Mouse (Mus musculus) heart, embryonic 15.5 days (tissue): Measurements from ENCODE around the gene Dpp6. TPM values are rescaled to one million over a fixed set of nuclear protein-coding genes. Genes with fewer than 3 reads are reported as not detected.

Experiments used
- ATAC-seq: fragments of 200-750 bp; cut with Nextera tagmentation; replicated peaks from 2 replicates; pipeline ENCODE4 v1.8.0; 2017; ENCODE audit warnings: low read depth, moderate TSS enrichment; ENCODE audit not compliant: insufficient number of reproducible peaks, insufficient read depth, low FRiP score
- H3K27ac ChIP-seq: fragments of 300-500 bp; sonication (generic); 2 replicates; pipeline ENCODE4 v1.5.1; 2015; ENCODE audit warnings: mild to moderate bottlenecking, inconsistent platforms
- H3K27me3 ChIP-seq: fragments of 300-500 bp; sonication (generic); 2 replicates; pipeline ENCODE4 v1.6.1; 2015; ENCODE audit warnings: inconsistent platforms
- H3K36me3 ChIP-seq: fragments of 300-500 bp; sonication (generic); 2 replicates; pipeline ENCODE4 v1.6.1; 2015; ENCODE audit warnings: mild to moderate bottlenecking, inconsistent platforms
- H3K4me1 ChIP-seq: fragments of 300-500 bp; sonication (generic); replicated peaks from 2 replicates; pipeline ENCODE4 v1.6.1; 2015; ENCODE audit warnings: inconsistent platforms
- H3K4me2 ChIP-seq: fragments of 300-500 bp; sonication (generic); 2 replicates; pipeline ENCODE4 v1.6.1; 2015; ENCODE audit warnings: inconsistent platforms, mild to moderate bottlenecking, moderate library complexity
- H3K4me3 ChIP-seq: fragments of 300-500 bp; sonication (generic); 2 replicates; pipeline ENCODE4 v1.5.1; 2015; ENCODE audit warnings: mild to moderate bottlenecking, inconsistent platforms
- H3K9ac ChIP-seq: fragments of 300-500 bp; sonication (generic); 2 replicates; pipeline ENCODE4 v1.6.1; 2015; ENCODE audit warnings: mild to moderate bottlenecking, inconsistent platforms
- H3K9me3 ChIP-seq: fragments of 300-500 bp; sonication (generic); replicated peaks from 2 replicates; pipeline ENCODE4 v1.6.1; 2016; ENCODE audit warnings: inconsistent platforms
- WGBS: fragments of 180-500 bp; shearing (Covaris S2); methylation state at CpG from one replicate; pipeline ENCODE4 v1.1.7; 2015; ENCODE audit warnings: mixed read lengths; 5-methylcytosine and 5-hydroxymethylcytosine counted together
- polyA plus RNA-seq: library from polyadenylated mRNA; unstranded; fragments of >200 nt; fragmentation: Nextera tagmentation; extraction: Ambion mirVana; gene quantifications from 2 replicates; pipeline ENCODE4 v1.2.1, GENCODE M21; 2015

Gene Dpp6
- polyA plus RNA-seq, 1 experiment from 2014 or later = 0.47 TPM

DNA sequence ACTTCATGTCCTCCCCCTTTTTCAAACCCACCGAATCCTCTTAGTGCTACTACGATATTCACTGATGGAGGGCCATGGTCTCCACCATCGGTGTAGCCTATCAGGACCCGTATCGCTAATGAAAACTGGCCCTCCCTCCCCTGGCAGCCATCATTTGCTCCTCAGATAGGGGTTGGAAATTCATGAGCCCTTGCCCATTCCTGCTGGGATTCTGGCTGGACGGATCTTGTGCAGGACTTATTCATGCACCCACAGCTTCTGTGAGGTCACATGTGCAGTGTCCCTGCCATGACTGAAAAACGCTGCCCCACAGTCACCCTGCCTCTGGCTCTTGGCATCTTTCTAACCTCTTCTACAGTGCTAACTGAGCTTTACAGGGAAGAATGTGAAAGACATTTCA lies 475.2 kb downstream of the Dpp6 start:
- Histone ChIP-seq H3K27ac (no peak overlapping the region), H3K4me2 (no peak overlapping the region), H3K9me3 (no peaks in the 10 kb centered on the region), H3K9ac (no peak overlapping the region), H3K4me1 (no peaks in the 10 kb centered on the region), H3K27me3 (no peaks in the 10 kb centered on the region), H3K4me3 (no peak overlapping the region), H3K36me3 (no peaks in the 10 kb centered on the region)
- WGBS = 81% methylated on average over 7 of the region's 7 CpGs
- no peak for ATAC-seq

- Histone ChIP-seq H3K4me2 (no peak overlapping the region), H3K4me3 (no peak overlapping the region), H3K27me3 (no peaks in the 10 kb centered on the region), H3K9me3 (no peaks in the 10 kb centered on the region), H3K4me1 (no peaks in the 10 kb centered on the region), H3K9ac (no peak overlapping the region), H3K27ac (no peak overlapping the region), H3K36me3 (no peaks in the 10 kb centered on the region)
- WGBS = 57% methylated on average over 2 of the region's 2 CpGs
- no peak for ATAC-seq
Observed at GRCm38 (mm10) chr5:27304115-27304514, 487.1 kb downstream of the Dpp6 start.

GRCm38 (mm10) chr5:27306497-27307152 lies 489.6 kb downstream of the Dpp6 start:
- no peaks in the 10 kb centered on the region for H3K36me3 ChIP-seq
- no peak overlapping the region for H3K4me3 ChIP-seq
- no peaks in the 10 kb centered on the region for H3K4me1 ChIP-seq
- no peak overlapping the region for H3K9ac ChIP-seq
- ATAC-seq = no peak
- H3K27me3 ChIP-seq = no peaks in the 10 kb centered on the region
- WGBS = 49% methylated on average over 4 of the region's 4 CpGs
- no peaks in the 10 kb centered on the region for H3K9me3 ChIP-seq
- no peak overlapping the region for H3K27ac ChIP-seq
- no peak overlapping the region for H3K4me2 ChIP-seq

- Histone ChIP-seq H3K4me3 (no peak overlapping the region), H3K4me1 (no peaks in the 10 kb centered on the region), H3K9ac (no peak overlapping the region), H3K27ac (no peak overlapping the region), H3K36me3 (no peaks in the 10 kb centered on the region), H3K27me3 (no peaks in the 10 kb centered on the region), H3K4me2 (no peak overlapping the region), H3K9me3 (no peaks in the 10 kb centered on the region)
- 51% methylated on average over 2 of the region's 2 CpGs for WGBS
- ATAC-seq = no peak
Observed at GRCm38 (mm10) chr5:27310217-27310616, 493.2 kb downstream of the Dpp6 start.

- Histone ChIP-seq H3K9me3 (no peaks in the 10 kb centered on the region), H3K4me3 (no peak overlapping the region), H3K27me3 (no peaks in the 10 kb centered on the region), H3K9ac (no peak overlapping the region), H3K4me1 (no peaks in the 10 kb centered on the region), H3K36me3 (no peaks in the 10 kb centered on the region), H3K27ac (no peak overlapping the region), H3K4me2 (no peak overlapping the region)
- no peak for ATAC-seq
- WGBS = 27% methylated on average over 1 of the region's 1 CpGs
Observed at GRCm38 (mm10) chr5:27316674-27317073, 499.7 kb downstream of the Dpp6 start.

DNA sequence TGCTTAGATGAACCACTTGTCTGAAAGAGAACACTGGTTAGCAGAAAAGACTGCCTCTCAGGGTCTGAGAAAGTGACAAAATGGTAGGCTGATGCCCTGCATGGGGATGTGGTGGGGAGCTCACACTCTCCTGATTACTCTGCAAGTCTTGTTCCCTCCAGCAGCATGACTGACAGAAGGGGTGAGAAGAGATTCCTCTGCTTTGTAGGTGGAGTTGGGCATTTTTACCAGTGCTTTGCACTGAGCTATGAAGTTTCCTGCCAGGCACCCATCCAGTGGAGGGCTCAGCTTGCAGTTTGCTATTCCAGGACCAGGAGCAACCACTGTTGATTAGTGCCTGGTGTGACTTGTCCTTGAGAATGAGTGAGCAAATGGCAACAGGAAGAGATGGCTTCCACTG lies 500.3 kb downstream of the Dpp6 start:
- Histone ChIP-seq H3K9ac (no peak overlapping the region), H3K9me3 (no peaks in the 10 kb centered on the region), H3K27ac (no peak overlapping the region), H3K36me3 (no peaks in the 10 kb centered on the region), H3K27me3 (no peaks in the 10 kb centered on the region), H3K4me2 (no peak overlapping the region), H3K4me1 (no peaks in the 10 kb centered on the region), H3K4me3 (no peak overlapping the region)
- no peak for ATAC-seq

GRCm38 (mm10) chr5:27317832-27318231 lies 500.8 kb downstream of the Dpp6 start:
- Histone ChIP-seq H3K4me3 (no peak overlapping the region), H3K4me1 (no peaks in the 10 kb centered on the region), H3K27me3 (no peaks in the 10 kb centered on the region), H3K27ac (no peak overlapping the region), H3K4me2 (no peak overlapping the region), H3K9me3 (no peaks in the 10 kb centered on the region), H3K36me3 (no peaks in the 10 kb centered on the region), H3K9ac (no peak overlapping the region)
- ATAC-seq = no peak
- WGBS = 76% methylated on average over 1 of the region's 1 CpGs

- no peak overlapping the region for H3K27ac ChIP-seq
- no peaks in the 10 kb centered on the region for H3K27me3 ChIP-seq
- no peak for ATAC-seq
- H3K9ac ChIP-seq = no peak overlapping the region
- no peaks in the 10 kb centered on the region for H3K4me1 ChIP-seq
- no peak overlapping the region for H3K4me2 ChIP-seq
- H3K9me3 ChIP-seq = no peaks in the 10 kb centered on the region
- H3K4me3 ChIP-seq = no peak overlapping the region
- WGBS = 74% methylated on average over 4 of the region's 4 CpGs
- H3K36me3 ChIP-seq = no peaks in the 10 kb centered on the region
Observed at GRCm38 (mm10) chr5:27319731-27320130, 502.7 kb downstream of the Dpp6 start.

DNA sequence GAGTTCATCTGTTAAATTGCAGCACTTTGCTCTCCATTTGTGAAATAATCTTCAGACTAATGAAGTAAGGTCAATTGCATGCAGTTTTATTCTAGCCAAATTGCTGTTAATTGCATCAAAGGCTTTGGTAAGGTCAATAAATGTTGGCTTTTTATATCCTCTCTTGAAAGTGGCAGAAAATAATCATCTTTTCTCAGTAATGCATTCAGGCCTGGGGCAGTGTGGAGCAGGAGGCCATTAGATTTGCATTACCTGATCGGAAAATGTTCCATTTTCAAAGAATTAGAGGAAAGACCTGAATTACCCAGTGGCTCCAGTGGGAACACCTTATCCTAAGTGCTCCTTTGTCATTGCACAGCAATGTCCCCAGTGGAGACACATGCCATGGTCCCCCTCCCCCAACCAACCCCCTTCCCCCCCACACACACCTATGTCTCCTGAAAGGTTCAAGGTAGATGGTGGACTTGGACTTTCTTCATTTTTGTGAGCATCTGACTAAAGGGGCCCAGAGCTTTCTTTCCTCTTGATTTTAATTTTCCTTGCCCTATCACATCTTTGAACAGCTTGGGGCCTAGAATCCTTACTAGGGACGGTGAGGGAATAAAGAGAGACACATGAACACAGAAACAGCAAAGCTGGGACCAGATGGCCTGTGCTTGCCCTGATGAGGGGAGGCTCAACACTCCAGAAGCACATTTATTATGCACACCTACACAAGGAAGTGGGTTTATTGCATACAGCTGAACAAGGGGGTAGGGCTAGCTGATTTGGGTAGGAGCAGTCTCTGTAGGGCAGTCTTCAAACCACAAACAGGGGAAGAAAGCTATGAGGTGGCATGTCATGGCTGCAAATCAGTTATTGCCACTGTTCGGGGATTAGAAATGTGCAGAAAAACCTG lies 506.1 kb downstream of the Dpp6 start:
- Histone ChIP-seq H3K4me1 (no peaks in the 10 kb centered on the region), H3K4me2 (no peak overlapping the region), H3K9ac (no peak overlapping the region), H3K27ac (no peak overlapping the region), H3K9me3 (no peaks in the 10 kb centered on the region), H3K27me3 (no peaks in the 10 kb centered on the region), H3K4me3 (no peak overlapping the region), H3K36me3 (no peaks in the 10 kb centered on the region)
- no peak for ATAC-seq
- WGBS = 77% methylated on average over 3 of the region's 3 CpGs

DNA sequence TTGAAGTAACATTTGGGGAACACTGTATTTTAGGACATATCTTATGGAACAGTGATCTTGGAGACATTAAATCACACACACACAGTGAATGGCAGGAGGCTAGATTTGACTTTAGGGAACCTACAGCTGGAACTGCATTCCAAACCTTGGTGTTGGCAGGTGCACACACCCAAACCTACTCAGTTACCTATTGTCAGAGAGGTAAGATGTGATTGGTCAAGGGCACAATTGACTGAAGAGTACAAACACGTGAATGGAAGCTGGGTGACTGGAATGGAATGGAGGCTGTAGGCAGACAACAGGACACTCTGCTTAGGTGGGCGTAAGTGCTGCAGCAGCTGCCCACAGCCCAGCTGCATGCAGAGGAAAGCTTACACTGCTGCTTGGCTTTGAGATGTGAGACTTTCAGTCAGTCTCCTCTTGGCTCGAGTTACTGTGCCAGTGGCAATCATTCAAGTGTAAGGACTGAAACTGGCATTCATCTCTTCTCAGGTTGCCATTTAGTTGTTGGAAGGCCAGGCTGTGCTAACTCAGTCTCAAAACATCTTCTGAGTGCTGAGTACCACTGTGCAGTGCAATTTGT lies 507.4 kb downstream of the Dpp6 start:
- no peak overlapping the region for H3K9ac ChIP-seq
- no peaks in the 10 kb centered on the region for H3K27me3 ChIP-seq
- no peaks in the 10 kb centered on the region for H3K4me1 ChIP-seq
- WGBS = 47% methylated on average over 3 of the region's 3 CpGs
- no peak for ATAC-seq
- H3K9me3 ChIP-seq = no peaks in the 10 kb centered on the region
- H3K4me2 ChIP-seq = no peak overlapping the region
- no peaks in the 10 kb centered on the region for H3K36me3 ChIP-seq
- no peak overlapping the region for H3K4me3 ChIP-seq
- H3K27ac ChIP-seq = no peak overlapping the region

GRCm38 (mm10) chr5:27336698-27337097 lies 519.7 kb downstream of the Dpp6 start:
- WGBS = 48% methylated on average over 2 of the region's 2 CpGs
- Histone ChIP-seq H3K27me3 (no peaks in the 10 kb centered on the region), H3K9me3 (no peaks in the 10 kb centered on the region), H3K9ac (no peak overlapping the region), H3K36me3 (no peaks in the 10 kb centered on the region), H3K4me3 (no peak overlapping the region), H3K27ac (no peak overlapping the region), H3K4me1 (no peaks in the 10 kb centered on the region), H3K4me2 (no peak overlapping the region)
- ATAC-seq = no peak
